Mouse (Mus musculus) kidney, adult 2 months (tissue): ENCODE results near the gene Mapre1.

Experiments
- CTCF ChIP-seq: fragments of 200-500 bp; conservative IDR thresholded peaks from 2 replicates; pipeline ENCODE4 v1.5.1; 2011; ENCODE audit warnings: low read depth, mild to moderate bottlenecking, control low read depth, low read length, moderate library complexity, mixed read lengths; ENCODE audit not compliant: insufficient read depth, insufficient read length
- POLR2A ChIP-seq: fragments of 200-500 bp; IDR thresholded peaks from one replicate; pipeline ENCODE4 v1.6.1; 2011; ENCODE audit warnings: low read depth, low read length, control low read depth

DNA sequence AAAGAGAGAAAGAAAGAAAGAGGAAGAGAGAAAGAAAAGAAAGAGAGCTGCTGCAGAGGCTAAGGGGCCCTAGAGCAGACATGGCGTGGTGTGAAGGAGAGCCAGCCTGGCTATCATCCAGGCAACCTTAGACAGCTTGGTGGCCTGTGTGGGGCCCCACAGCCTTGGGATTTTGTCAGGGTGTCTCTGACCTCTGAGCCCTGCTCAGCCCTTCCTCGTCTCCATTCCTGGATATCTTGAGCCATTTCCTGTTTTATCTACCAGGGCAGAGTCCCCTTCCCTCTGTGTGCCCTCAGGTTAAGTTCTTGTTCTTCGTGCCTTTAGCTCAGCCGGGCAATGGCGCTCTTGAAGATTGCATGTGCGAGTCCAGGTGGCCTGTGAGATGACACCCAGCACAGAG lies 67.8 kb downstream of the Mapre1 start:
- TF ChIP-seq CTCF (no peak), POLR2A (no peak)
